Mouse (Mus musculus): ENCODE results near the gene Phf11c. TPM values are rescaled to one million over a fixed set of nuclear protein-coding genes. Genes with fewer than 3 reads are reported as not detected.

Gene Phf11c
- total and polyA plus RNA-seq, 3 experiments = 0.92 to 1.2 TPM; not detected in 1

DNA sequence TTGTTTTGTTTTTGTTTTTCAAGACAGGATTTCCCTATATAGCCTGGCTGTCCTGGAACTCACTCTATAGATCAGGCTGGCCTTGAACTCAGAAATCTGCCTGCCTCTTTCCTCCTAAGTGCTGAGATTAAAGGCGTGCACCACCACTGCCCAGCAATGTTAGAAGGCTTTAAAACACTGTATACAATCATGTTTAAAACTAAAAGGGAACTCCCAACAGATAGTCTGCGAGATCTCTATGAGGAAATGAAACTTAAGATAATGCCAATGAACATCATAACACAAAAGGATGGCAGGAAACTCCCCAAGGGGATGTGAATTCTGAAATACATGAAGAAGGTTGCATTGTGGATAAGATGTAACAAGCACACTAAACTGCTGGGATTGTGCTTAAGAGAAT is 43.3 kb upstream of the Phf11c start:
- Histone ChIP-seq H3K9ac (ENCODE audit: control insufficient read depth, low read depth, low read length, poor library complexity, severe bottlenecking) (no peak overlapping the region; the same call in 1 of the 2 replicates), H3K4me3 (ENCODE audit: control insufficient read depth in 1 of 2, insufficient read depth in 1 of 2, low read depth in 2 of 2, low read length in 2 of 2) (peak overlapping the region in 1 of 2 experiments; percentile 91; a peak in 2 of 4 replicates)
- peak; percentile 44 for DNase-seq (ENCODE audit: low read depth, low spot score)

DNA sequence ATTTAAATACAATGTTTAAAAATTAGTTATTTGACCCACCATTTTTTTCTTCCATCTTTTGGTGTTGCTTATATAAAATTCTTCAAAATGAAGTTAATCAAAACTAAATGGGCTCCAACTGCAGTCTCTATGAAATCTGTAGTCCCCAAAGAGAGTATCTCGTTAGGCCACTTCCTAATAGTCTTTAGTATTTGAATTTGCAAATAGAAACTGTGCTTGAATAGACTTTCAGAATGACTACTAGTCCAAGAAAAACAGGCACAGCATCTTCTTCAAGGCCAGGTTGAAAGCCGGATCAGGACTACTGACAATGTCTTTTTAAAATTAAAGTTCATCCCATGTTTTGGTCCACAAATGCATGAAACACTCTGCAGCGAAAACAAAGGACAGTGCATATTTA is 42.2 kb upstream of the Phf11c start:
- H3K9ac ChIP-seq (ENCODE audit: control insufficient read depth, low read depth, low read length, poor library complexity, severe bottlenecking) = no peak overlapping the region
- no peak for DNase-seq (ENCODE audit: low read depth, low spot score)
- peaks cover 27% of the 10 kb centered on the region for H3K79me2 ChIP-seq (ENCODE audit: control insufficient read depth, insufficient read depth, low read length, poor library complexity)
- TF ChIP-seq CHD1 (IDR thresholded peaks at IDR 0.05; ENCODE audit: low read depth, low read length) (no peak), MAFK (IDR thresholded peaks at IDR 0.05; ENCODE audit: borderline replicate concordance, low read depth, low read length) (no peak), ZKSCAN1 (IDR thresholded peaks at IDR 0.05; ENCODE audit: low read depth, low read length) (no peak), NRF1 (IDR thresholded peaks at IDR 0.05; ENCODE audit: insufficient read depth, low read depth, low read length, poor library complexity, severe bottlenecking) (no peak), CTCF (IDR thresholded peaks at IDR 0.05 in 2 of 3, conservative IDR thresholded peaks at IDR 0.05 in 1 of 3; ENCODE audit: control insufficient read depth in 1 of 3, insufficient read depth in 1 of 3, low read depth in 2 of 3, low read length in 3 of 3, poor library complexity in 1 of 3, severe bottlenecking in 1 of 3) (no peak), ZNF384 (IDR thresholded peaks at IDR 0.05; ENCODE audit: low read depth, low read length) (no peak), POLR2A (IDR thresholded peaks at IDR 0.05; ENCODE audit: control insufficient read depth in 1 of 2, insufficient read depth in 1 of 2, low read depth in 1 of 2, low read length in 2 of 2, poor library complexity in 1 of 2) (no peak), ZMIZ1 (IDR thresholded peaks at IDR 0.05; ENCODE audit: low read depth, low read length) (no peak), CHD2 (IDR thresholded peaks at IDR 0.05; ENCODE audit: low read length) (no peak), POLR2AphosphoS2 (IDR thresholded peaks at IDR 0.05; ENCODE audit: low read length) (no peak), TAL1 (IDR thresholded peaks at IDR 0.05; ENCODE audit: low read length) (no peak), UBTF (IDR thresholded peaks at IDR 0.05; ENCODE audit: borderline replicate concordance, insufficient read depth, low read depth, low read length) (no peak), BHLHE40 (IDR thresholded peaks at IDR 0.05; ENCODE audit: borderline replicate concordance, low read depth, low read length) (no peak), SIN3A (IDR thresholded peaks at IDR 0.05; ENCODE audit: low read length) (no peak)
- H3K9me3 ChIP-seq (replicated peaks; ENCODE audit: insufficient read depth, low read length) = no peaks in the 10 kb centered on the region
- peaks cover 0 to 38% of the 10 kb centered on the region in 2 experiments; a peak in 3 of 4 replicates for H3K36me3 ChIP-seq (ENCODE audit: control insufficient read depth in 1 of 2, insufficient read depth in 2 of 2, low read length in 2 of 2)
- peaks cover 16 to 21% of the 10 kb centered on the region in 2 experiments for H3K4me1 ChIP-seq (ENCODE audit: control insufficient read depth in 1 of 2, insufficient read depth in 2 of 2, low read length in 2 of 2)
- no peaks in the 10 kb centered on the region for H3K27me3 ChIP-seq (ENCODE audit: control insufficient read depth in 1 of 2, insufficient read depth in 2 of 2, low read length in 2 of 2)
- no peak overlapping the region for H3K27ac ChIP-seq (ENCODE audit: control insufficient read depth, low read depth, low read length)
- no peak overlapping the region for H3K4me3 ChIP-seq (ENCODE audit: control insufficient read depth in 1 of 2, insufficient read depth in 1 of 2, low read depth in 2 of 2, low read length in 2 of 2)

More for the DNA sequence above, 43.3 kb upstream of the Phf11c start:
- peaks cover 16 to 26% of the 10 kb centered on the region in 2 experiments for H3K4me1 ChIP-seq (ENCODE audit: control insufficient read depth in 1 of 2, insufficient read depth in 2 of 2, low read length in 2 of 2)
- H3K36me3 ChIP-seq (ENCODE audit: control insufficient read depth in 1 of 2, insufficient read depth in 2 of 2, low read length in 2 of 2) = peaks cover 0 to 43% of the 10 kb centered on the region in 2 experiments; a peak in 3 of 4 replicates
- peaks cover 28% of the 10 kb centered on the region for H3K79me2 ChIP-seq (ENCODE audit: control insufficient read depth, insufficient read depth, low read length, poor library complexity)
- H3K27me3 ChIP-seq (ENCODE audit: control insufficient read depth in 1 of 2, insufficient read depth in 2 of 2, low read length in 2 of 2) = no peaks in the 10 kb centered on the region
- TF ChIP-seq UBTF (IDR thresholded peaks at IDR 0.05; ENCODE audit: borderline replicate concordance, insufficient read depth, low read depth, low read length) = no peak
- TF ChIP-seq GATA1 (IDR thresholded peaks at IDR 0.05; ENCODE audit: low read depth, low read length) = peak; percentile 41; the same call in 1 of the 2 replicates
- no peak for TF ChIP-seq KAT2A (conservative IDR thresholded peaks at IDR 0.05; ENCODE audit: low read depth, low read length)
- peak; percentile 87 for TF ChIP-seq TBP (IDR thresholded peaks at IDR 0.05; ENCODE audit: low read depth, low read length)
- no peaks in the 10 kb centered on the region for H3K9me3 ChIP-seq (replicated peaks; ENCODE audit: insufficient read depth, low read length)
- H3K27ac ChIP-seq (ENCODE audit: control insufficient read depth, low read depth, low read length) = no peak overlapping the region
